Mouse (Mus musculus) A20 (cell line): ENCODE data around the gene Caly.

Experiments used
- DNase-seq: peaks from one replicate; pipeline ENCODE4 v3.0.0-alpha.2; 2011; ENCODE audit warnings: low read depth, low spot score

Caly gene

DNA sequence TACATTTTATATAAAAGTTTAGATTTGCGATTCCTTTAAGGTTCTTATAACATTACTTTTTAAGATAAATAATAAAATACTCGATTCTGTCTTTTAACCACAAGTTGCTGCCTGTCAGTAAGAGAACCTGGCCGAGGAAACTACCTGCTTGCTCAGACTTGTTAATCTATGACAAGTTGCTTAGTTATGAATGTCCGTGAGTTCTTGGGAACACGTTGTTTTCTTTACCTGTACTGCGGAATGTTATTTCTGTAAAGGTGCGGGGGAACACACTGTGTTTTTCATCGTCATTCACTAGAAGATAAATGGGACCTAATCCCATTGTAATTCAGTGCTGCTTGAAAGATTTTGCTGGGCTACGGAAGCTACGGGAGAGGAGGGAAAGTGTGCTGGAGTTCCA lies 8.3 kb upstream of the Caly start:
- DNase-seq: no peak

GRCm38 (mm10) chr7:140081408-140082241 lies 723 bp downstream of the Caly start:
- no peak for DNase-seq

- DNase-seq: no peak
These were observed 1.7 kb downstream of the Caly start for GRCm38 (mm10) chr7:140080503-140081156.

DNA sequence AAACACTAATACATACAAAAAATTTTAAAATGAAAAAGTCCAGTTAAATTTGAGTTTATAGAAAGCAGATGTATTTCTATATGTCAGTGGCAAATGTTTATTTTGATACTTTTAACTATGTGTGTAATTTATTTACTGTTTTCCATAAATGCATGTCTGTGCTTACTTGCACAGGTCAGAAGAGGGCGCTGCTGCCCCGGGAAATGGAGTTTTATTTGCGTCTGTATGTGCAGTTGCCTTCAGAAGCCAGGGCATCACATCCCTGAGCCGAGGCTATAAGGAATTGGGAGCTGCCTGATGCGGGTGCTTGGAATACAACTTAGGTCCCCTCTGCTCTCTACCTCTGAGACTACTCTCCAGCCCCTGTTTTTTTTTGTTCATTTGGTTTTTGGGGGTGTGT lies 3.6 kb downstream of the Caly start:
- DNase-seq: peak; percentile 72

DNA sequence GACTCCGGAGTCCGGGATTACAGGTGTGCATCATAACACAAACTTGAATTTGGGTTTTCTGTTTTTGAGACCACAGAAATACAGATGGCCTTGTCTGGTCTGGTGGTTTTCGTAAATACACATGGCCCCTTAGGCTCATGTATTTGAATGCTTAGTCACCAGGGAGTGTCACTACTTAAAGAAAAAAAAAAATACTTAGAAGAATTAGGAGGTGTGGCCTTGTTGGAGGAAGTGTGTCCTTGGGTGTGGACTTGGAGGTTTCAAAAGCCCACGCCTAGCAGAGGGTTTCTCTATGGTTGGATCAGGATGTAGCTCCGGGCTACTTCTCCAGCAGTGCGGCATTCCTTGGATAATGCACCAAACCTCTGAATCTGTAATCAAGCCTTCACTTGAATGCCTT lies 4.7 kb downstream of the Caly start:
- peak; percentile 18 for DNase-seq

- no peak for DNase-seq
These were observed 12.2 kb downstream of the Caly start for GRCm38 (mm10) chr7:140070042-140070711.

DNA sequence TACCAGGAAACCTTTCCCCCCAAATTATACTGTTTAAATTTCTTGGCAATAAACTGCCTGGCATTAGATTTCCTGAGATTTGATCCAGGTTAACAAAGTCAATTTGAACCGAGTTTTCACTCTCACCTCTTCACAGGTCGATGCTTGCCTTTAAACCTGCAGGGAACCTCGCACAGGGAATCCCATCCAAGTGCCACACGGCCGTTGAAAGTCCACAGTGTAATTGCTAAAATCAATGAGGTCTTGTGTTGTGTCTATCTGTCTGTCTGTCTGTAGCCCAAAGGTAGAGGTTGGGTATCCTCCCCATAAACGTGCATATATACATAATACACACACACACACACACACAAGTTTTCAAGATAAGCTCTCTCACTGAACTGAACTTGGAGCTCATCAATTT lies 15.0 kb downstream of the Caly start:
- no peak for DNase-seq

GRCm38 (mm10) chr7:140063092-140063491 lies 19.3 kb downstream of the Caly start:
- peak; percentile 69 for DNase-seq

- no peak for DNase-seq
These were observed 20.0 kb downstream of the Caly start for GRCm38 (mm10) chr7:140062307-140062706.

DNA sequence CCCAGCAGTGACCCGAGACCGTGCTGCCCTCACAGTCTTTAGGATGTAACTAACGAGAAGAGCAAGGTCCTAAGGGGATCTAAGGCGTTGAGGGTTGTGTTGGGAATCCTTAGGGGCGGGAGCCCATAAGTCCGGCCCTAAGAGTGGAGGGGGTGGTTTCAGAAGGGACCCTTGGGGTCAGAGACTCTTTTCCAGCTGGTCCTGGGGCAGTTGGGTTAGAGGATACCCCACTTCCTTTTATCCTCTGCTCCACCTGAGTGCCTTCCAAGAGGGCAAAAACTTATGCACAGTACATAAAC lies 20.6 kb downstream of the Caly start:
- DNase-seq: no peak

DNA sequence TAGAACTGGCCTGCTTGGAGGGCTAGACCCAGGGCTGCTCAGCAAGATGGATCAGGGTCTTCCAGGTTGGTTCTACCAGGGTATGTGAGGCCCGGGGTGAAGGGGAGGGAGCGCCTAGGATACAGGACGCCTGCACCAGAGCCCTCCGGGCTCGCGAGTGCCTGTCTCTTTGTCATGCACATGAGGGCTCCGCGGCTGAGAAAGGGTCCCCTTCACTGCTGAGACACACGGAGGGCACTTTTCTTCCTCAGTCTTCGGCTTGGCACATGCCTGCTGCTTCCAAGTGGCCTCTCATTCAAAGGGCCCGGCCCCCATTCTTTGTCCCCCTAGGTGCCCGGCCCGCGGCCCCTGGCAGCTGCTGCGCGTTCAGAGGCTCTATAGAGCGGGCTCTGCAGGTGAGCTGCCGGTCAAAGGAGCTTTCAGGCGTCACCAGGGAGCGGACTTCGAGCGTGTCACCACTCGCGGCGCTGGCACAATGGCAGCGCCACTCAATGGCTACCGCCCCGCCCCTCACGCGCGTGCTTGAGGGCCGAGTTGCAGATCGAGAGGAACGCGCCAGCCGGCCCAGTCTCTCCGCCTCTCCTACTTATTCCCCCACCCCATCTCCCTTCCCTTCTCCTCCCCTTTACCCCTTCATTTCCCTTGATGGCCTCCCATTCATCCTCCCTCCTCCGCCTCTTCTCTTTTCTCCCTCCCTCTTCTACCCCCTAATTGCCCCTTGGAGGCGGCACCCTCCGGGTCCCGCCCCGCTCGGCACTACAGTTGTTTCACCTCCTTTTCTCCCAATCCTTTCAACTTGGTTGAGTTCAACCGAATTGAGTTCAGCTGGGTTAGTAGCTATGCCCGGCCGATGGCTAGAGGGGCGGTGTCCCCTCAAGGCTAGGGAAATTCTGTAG lies 21.2 kb downstream of the Caly start:
- DNase-seq: no peak

- DNase-seq: no peak
These were observed 22.7 kb downstream of the Caly start for GRCm38 (mm10) chr7:140059601-140060000.

DNA sequence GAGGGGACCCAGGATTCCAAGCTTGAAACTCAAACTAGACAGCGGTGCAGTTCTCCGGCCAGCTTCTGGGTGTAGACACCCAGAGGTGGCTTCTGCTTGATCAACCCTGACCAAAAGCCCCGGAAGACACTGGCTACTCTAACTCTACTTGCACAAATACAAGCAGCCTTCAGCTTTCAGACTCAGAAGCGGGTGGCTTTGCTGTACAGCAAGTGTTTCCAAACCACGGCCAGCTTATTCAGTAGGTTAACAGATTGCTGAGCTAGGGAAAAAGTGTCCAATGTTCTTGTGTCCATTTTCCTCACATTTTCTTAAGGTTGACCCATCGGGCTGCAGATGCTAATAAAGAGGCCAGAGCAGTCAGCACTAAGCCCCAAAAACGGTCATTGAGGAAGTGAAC lies 23.8 kb downstream of the Caly start:
- DNase-seq: no peak

DNA sequence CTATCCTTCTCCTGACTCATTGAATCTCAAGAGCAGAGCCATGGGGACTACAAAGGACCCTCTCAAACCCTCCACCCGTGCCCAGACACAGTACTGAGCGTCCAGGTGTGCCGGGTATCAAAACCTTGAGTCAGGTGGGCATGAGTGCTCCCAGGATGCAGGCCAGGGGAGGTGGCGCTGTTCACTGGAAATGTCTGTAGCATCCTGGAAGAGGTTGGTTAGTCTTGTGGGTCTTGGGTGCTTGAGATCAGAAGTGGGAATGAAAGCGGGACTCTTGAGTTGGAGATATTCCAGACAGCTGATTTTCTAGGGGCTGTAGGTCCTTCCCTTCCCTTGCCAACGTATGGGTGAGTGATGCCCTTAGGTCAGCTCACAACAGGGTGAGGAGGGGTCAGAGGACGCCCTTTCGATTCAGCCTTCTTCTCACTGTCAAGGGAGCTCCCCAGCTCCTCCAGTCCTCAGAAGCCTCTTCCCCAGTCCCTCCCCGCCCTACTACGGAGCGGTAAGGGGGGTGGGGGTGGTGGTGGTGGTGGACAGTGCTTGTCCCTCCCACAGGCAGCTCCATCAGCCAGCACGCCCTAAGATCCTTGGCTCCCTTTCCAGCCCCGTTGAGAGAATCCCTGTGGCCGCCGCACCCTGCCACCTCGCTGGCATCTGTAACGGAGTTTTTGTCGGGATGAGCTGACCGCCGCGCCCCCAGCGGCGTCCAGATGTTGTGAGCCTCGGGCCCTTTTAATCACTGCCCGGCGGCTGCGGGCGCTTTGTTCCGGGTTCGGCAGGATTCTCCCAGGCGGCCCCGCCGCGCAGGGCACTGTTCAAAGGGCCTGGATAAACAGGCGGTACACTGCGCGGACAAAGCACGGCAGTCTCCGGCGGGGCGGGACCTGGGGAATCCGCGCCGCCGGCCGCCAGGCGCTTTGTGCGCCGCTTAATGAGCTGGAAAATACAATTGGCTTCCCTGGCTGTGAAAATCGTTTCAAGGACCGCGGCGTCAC lies 24.6 kb downstream of the Caly start:
- DNase-seq: no peak

- DNase-seq: no peak
These were observed 28.2 kb downstream of the Caly start for GRCm38 (mm10) chr7:140054124-140054523.

- DNase-seq: no peak
These were observed 33.1 kb downstream of the Caly start for GRCm38 (mm10) chr7:140049115-140049689.

DNA sequence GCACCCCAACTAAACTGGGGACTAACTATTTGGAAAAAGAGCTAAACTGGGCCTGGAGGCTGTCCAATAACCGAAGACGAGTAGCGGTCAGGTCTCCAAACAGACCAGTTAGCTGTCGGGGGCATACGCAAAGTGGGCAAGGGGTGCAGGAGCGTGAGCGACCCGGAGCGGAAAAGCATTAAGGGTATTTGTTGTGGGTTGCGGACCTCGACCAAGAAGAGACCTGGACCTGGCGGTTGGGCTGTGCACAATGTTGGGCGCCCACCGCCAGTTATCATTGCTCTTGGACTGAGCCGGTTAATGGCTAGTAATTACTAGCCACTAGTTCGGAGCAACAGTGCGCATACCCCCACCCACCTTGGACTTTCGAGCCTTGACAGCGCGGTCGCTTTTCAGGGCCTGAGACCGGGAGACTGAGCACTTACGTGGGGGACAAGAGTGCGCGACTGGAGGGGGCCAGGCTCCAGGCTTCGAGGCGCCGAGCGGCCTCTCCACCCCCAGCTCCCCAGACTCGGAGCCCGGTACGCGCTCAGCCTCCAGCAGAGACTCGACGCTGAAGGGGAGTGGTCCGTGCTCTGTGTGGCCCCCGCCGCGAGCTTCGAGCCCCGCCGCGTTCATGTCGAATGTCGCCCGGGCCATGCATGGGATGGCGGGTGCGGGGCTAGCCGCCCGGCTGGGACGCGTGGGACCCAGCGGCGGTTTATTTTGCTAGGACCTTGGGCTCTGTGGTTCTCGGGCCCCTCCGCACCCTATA lies 33.8 kb downstream of the Caly start, which contains the start of gene Msx3:
TSS of gene Msx3 (minus strand) at position 729 of the 754 bp plus-strand sequence.
- DNase-seq: no peak

DNA sequence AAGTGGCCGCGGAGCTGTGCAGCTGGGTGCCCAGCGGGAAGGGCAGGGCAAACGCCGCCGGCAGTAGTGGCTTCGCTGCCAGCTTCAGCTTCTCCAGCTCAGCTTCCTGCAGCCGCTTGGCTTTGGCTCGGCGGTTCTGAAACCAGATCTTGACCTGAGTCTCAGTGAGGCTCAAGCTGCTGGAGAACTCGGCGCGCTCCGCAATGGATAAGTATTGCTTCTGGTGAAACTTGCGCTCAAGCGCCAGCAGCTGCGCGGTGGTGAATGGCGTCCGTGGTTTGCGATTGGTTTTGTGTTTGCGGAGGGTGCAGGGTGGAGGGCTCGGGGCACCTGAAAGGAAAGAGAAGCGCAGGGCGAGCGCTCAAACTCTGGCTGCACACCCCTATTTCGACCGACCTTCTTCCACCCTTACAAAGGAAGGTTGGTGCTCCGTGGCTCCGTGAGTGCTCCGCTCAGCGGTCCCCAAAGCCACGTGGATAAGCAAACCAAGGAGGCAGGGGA lies 34.5 kb downstream of the Caly start:
- DNase-seq: no peak

DNA sequence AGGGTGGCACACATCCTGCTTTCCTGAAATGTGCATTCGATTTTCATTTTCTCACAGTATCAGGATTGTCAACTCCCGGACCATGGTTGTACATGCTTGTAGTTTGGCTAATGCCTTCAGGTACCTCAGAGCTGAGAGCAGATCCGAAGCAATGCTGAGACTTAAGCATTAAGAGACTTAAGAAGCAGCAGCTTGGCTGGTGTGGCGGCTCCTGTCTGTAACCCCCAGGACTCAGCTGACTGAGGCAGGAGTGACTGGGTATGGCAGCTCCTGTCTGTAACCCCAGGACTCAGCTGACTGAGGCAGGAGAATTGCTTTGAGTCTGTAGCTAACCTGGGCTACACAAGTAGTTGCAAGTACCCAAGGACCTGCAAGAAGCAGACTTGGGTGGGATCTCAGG lies 36.8 kb downstream of the Caly start:
- DNase-seq: no peak
